Mouse (Mus musculus) olfactory bulb, adult 2 months (tissue): ENCODE measurements around the gene Orai2. TPM values are rescaled to one million over a fixed set of nuclear protein-coding genes. Genes with fewer than 3 reads are reported as not detected.
"Not testable (repeated sequence)": the region's sequence is repeated elsewhere in the genome, so short reads cannot be mapped to it uniquely, and the experiment has no call there.

Source experiments
- H3K27ac ChIP-seq: fragments of 200-500 bp; 2 replicates; pipeline ENCODE4 v1.5.1; 2012; ENCODE audit warnings: low read depth, low read length; ENCODE audit not compliant: insufficient read depth
- H3K4me1 ChIP-seq: fragments of 200-500 bp; 2 replicates; pipeline ENCODE4 v1.6.1; 2012; ENCODE audit warnings: low read length; ENCODE audit not compliant: control insufficient read depth, insufficient read depth
- H3K4me3 ChIP-seq: fragments of 200-500 bp; 2 replicates; pipeline ENCODE4 v1.5.1; 2012; ENCODE audit warnings: mild to moderate bottlenecking, low read depth, low read length, moderate library complexity; ENCODE audit not compliant: insufficient read depth
- CTCF ChIP-seq: fragments of 200-500 bp; IDR thresholded peaks from 2 replicates; pipeline ENCODE4 v1.5.1; 2012; ENCODE audit warnings: low read depth, mild to moderate bottlenecking, low read length, moderate library complexity; ENCODE audit not compliant: insufficient read depth
- POLR2A ChIP-seq: fragments of 200-500 bp; IDR thresholded peaks from 2 replicates; pipeline ENCODE4 v1.6.1; 2012; ENCODE audit warnings: mild to moderate bottlenecking, low read depth, low read length, moderate library complexity; ENCODE audit not compliant: insufficient read depth
- WGBS: fragments of 180-500 bp; shearing (Covaris S2); methylation state at CpG from one replicate; pipeline ENCODE4 v1.1.7; 2018; 5-methylcytosine and 5-hydroxymethylcytosine counted together
- polyA plus RNA-seq: library from polyadenylated mRNA; stranded (reverse); fragments of >200 nt; gene quantifications from 2 replicates; pipeline ENCODE4 v1.2.4, GENCODE M21; 2012; ENCODE audit warnings: low replicate concordance; ENCODE audit not compliant: missing spikeins, insufficient read depth, insufficient read length

The Orai2 gene
- polyA plus RNA-seq, result not detected in 2 replicates

DNA sequence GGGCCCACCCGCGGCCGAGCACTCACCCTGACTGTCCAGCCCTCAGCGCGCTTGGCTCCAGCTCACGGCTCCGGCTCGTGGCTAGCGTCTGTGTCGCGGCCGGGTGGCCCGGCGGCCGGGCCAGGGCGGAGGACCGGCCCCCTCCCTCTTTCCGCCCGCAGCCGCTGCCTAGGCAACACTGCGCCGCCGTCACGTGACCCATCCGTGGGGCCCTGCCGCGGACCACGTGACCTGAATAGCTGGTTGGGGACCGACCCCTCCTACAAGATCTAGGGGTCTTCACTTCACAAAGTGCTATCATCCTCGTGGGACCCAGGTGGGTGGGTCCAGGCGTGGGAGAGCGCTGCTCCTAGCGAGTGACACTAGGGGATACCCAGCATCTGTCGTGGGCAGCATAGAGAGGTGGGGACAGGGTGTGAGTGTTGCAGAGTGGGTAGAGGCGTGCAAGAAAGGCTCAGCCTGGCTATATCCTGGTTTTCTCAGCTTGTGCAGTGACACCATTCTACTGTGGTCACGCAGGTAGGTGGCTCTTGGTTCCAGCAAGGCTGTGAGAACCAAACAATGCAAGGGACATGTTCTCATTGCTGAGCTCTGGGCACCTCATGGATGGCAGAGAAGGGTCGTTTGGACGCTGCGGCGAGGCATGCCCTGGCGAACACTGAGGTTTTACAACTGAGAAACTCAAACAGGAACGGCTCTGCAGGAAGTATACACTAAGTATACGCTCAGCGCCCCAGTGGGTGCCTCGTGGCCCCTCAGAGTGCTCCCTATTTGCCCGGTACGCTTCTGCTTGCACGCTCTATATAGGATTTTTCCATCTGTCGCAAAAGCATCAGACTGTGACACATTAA is at the start of gene Orai2:
Gene Orai2 (minus strand): TSS at position 202 of the 851 bp plus-strand sequence.
- TF ChIP-seq CTCF, result no peak
- TF ChIP-seq POLR2A, result peak; percentile 35; the same call in 1 of the 2 replicates
- Histone ChIP-seq H3K27ac (peak within 1 kb of the TSS; percentile 83), H3K4me3 (peak within 1 kb of the TSS; percentile 80), H3K4me1 (peaks cover 26% of the 10 kb centered on the region)
- WGBS, result 2% methylated on average over 49 of the region's 49 CpGs

DNA sequence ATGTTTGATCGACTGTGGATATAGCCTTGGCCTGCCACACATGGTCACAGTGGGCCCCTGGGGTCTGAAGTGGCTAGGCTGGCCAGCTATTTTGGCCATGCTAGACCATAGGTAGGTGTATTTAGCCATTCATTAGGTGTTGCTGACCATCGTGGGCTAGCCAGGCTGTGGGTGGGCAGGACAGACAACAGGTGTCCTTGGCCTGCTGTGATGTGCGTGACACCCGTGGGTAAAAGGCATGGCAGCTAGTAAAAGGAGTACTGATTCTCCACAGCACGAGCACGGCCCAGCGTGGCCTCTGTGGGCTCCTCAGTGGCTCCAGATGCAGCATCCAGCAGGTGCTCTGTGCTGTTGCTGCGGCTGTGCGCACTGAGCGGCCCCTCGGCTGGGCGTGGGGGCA is 48.1 kb upstream of the Orai2 start:
- H3K27ac ChIP-seq, result no peak overlapping the region
- peaks cover 7% of the 10 kb centered on the region; the same call in 1 of the 2 replicates for H3K4me1 ChIP-seq
- TF ChIP-seq CTCF (no peak), POLR2A (no peak)
- H3K4me3 ChIP-seq, result no peak overlapping the region
- WGBS, result 90% methylated on average over 12 of the region's 12 CpGs

DNA sequence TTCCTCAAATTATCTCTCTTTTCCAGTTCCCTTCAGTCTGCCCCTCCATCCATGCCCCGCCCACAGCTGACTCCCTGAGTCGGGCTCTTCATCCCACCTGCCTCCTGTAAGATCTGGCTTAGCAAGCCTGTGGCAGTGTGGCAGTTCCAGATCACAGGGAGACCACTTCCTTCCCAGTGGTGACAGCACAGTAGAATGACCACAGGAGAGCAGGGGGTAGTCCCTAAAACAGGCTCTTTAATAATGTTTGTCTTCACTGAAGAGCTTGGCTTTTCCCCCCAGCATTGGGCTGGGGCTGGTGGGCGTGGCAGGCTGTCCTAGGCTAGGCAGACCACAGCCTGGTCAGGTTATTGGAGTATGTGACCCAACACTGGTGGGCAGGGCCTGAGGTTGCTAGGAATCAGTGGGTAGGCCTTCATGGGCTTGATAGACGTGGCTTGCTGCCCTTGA is 47.4 kb upstream of the Orai2 start:
- TF ChIP-seq POLR2A (no peak), CTCF (no peak)
- peaks cover 7% of the 10 kb centered on the region; the same call in 1 of the 2 replicates for H3K4me1 ChIP-seq
- no peak overlapping the region for H3K27ac ChIP-seq
- no peak overlapping the region for H3K4me3 ChIP-seq
- 78% methylated on average over 4 of the region's 4 CpGs for WGBS

DNA sequence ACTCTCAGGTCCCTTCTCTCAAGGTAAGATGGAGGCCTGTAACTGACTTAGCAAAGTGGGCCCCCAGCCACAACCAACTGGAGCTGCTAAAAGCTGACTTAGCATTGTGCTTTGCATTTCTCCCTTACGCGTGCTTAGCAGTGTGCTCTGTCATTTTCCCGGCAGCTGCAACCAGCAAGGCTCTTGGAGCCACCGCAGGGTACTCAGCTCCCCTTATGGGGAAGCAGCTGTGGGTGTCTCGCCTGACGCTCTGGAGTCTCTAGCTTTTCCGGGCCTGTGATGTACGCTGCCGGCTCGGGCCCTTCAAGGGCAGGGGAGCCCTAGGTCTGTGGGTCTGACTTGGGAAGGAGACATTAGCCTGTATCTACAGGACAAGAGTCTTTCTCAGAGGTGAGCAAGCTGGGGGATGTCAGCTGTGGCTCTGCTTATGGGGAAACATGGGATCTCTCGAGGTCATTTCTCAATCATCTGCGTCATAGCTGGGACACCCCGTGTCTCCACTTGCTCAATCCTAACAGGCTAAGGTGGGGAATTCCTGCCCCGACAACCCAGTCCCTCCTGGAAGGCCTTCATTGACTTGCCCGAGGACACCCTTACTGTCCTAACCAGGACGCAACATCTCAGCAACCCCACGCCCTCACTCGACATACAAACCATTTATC is 46.6 kb upstream of the Orai2 start:
- TF ChIP-seq POLR2A (no peak), CTCF (no peak)
- peaks cover 7% of the 10 kb centered on the region; the same call in 1 of the 2 replicates for H3K4me1 ChIP-seq
- H3K27ac ChIP-seq, result no peak overlapping the region
- no peak overlapping the region for H3K4me3 ChIP-seq
- WGBS, result 65% methylated on average over 18 of the region's 18 CpGs

DNA sequence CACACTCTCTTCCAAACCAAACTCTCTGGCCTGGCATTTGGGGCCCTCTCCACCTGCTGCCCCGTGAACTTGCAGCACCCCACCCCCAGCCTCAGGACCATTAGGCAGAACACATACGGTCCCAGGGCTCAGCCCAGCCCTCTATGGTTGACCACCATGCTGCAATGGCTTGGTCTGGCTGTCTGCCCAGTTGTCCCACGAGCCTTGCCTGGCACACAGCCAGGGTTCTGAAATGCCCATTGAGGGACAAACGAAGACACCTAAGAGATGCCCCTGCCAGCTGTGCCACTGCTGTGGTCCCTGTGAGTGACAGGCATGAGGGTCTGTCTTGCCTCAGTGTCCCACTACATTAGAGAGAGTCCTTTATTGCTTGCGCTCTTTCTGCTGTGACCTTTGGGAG is 45.4 kb upstream of the Orai2 start:
- WGBS, result 42% methylated on average over 5 of the region's 5 CpGs
- no peak for TF ChIP-seq CTCF
- no peak for TF ChIP-seq POLR2A
- no peak overlapping the region for H3K27ac ChIP-seq
- peaks cover 7% of the 10 kb centered on the region; the same call in 1 of the 2 replicates for H3K4me1 ChIP-seq
- H3K4me3 ChIP-seq, result no peak overlapping the region

DNA sequence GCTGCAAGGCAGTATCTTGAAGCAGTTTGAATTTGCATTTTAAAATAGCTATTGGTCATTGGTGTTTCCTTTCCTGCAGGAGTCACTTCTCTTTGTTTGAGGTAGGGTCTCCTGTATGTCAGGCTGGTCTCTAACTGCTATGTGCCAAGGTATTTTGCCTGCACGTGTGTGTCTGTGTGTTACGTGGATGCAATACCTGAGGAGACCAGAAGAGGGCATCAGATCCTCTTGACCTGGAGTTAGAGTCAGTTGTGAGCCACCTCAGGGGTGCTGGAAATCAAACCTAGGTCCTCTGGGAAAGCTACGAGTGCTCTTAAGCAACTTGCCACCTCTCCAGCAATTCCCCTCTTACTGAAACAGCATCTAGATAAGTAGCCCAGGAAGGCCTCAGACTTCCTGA is 44.7 kb upstream of the Orai2 start:
- Histone ChIP-seq H3K27ac (no peak overlapping the region), H3K4me1 (peaks cover 7% of the 10 kb centered on the region; the same call in 1 of the 2 replicates), H3K4me3 (no peak overlapping the region)
- no peak for TF ChIP-seq CTCF
- TF ChIP-seq POLR2A, result no peak
- 92% methylated on average over 3 of the region's 3 CpGs for WGBS

DNA sequence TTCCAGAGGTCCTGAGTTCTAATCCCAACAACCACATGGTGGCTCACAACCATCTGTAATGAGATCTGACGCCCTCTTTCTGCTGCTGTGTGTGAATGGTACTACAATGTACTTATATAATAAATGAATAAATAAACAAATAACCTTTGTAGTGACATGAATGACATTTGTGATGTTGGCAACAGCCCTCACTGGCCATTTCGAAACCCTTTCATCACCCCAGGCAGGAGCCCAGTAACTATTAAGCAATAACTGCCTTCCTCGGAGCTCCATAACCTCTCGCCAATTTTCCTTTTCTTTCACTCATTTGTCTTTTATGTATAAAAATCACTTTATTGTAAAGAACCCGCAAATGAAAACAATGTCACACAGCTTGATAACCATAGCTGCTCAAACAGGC is 43.2 kb upstream of the Orai2 start:
- H3K4me1 ChIP-seq, result peaks cover 7% of the 10 kb centered on the region; the same call in 1 of the 2 replicates
- H3K4me3 ChIP-seq, result no peak overlapping the region
- TF ChIP-seq CTCF (no peak), POLR2A (no peak)
- WGBS, result 67% methylated on average over 5 of the region's 5 CpGs
- H3K27ac ChIP-seq, result no peak overlapping the region

DNA sequence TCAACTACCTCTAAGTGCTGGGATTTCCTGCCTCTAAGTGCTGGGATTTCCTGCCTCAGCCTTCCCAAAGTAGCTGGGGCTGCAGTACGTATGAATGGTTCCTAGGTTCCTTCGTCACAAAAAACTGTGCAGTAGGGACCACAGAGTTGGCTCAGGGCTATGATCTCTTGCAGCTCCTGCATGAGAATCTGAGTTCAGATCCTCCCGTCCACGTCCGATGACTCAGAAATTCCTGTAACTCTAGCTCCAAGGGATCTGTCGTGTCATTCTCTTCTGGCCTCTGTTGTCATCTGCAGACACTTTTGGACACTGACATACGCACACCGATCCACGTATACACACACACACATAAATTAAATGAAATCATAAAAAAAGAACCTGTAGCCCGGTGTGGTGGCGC is 42.2 kb upstream of the Orai2 start:
- H3K27ac ChIP-seq, result no peak overlapping the region
- H3K4me3 ChIP-seq, result no peak overlapping the region
- H3K4me1 ChIP-seq, result peaks cover 7% of the 10 kb centered on the region; the same call in 1 of the 2 replicates
- TF ChIP-seq POLR2A, result no peak
- WGBS, result 94% methylated on average over 11 of the region's 11 CpGs

DNA sequence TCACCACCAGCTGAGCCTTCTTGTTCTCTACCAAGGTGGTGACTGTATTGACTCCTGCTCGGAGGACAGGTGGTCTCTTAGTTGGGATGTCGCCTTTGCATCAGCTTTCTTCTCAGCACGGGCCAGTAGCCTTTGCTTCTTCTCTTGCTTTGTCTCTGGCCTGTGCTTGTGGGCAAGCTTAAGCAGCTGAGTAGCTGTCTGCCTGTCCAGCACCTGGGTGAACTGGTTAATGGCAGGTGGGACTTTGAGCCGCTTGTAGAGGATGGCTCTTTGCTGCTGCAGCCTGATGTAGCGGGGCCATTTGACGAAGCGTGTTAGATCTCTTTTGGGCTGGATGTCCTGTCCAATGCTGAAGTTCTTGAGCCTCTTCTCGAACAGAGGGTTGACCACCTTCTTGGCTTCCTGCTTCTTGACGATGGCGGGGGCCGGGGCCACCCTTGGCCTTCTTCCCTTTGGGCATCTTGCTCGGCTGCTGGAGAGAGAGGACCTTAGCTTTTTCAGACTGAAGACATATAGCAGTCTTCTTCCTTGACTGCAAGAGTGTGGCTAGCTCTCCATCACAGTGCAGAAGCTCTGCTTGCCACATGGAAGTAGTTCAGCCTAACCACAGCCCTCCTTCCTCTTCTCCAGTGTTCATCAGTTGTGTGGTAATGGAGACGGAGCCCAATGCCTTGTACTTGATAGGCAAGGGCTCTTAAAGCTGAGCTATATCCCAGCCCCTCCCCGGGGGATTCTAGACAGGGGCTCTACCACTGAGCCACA is 41.0 kb upstream of the Orai2 start:
- 90% methylated on average over 14 of the region's 14 CpGs for WGBS
- not testable (repeated sequence) for H3K27ac ChIP-seq

More for the DNA sequence above, 41.0 kb upstream of the Orai2 start:
- H3K4me1 ChIP-seq, H3K4me3 ChIP-seq: not testable (repeated sequence)
